Mouse (Mus musculus): ENCODE data around the gene Memo1. TPM values are rescaled to one million over a fixed set of nuclear protein-coding genes. Genes with fewer than 3 reads are reported as not detected.
"Not testable (repeated sequence)": the region's sequence is repeated elsewhere in the genome, so short reads cannot be mapped to it uniquely, and the experiment has no call there.

Gene Memo1
- 10 to 100 TPM; 71.4 to 76.6 TPM for total RNA-seq (2021)
- long read RNA-seq, experiment 1, transcript Memo1-210 (9 exons, 3,163 nt) = major isoform, 22 of 47 reads
- long read RNA-seq, experiment 1, partial matches to known transcripts = 5 of 47 reads
- long read RNA-seq, experiment 1, other reads (novel, unspliced or antisense) = 18 of 47 reads
- long read RNA-seq, experiment 2, transcript Memo1-210 (9 exons, 3,163 nt) = major isoform, 37 of 63 reads
- long read RNA-seq, experiment 2, partial matches to known transcripts = 5 of 63 reads
- long read RNA-seq, experiment 2, other reads (novel, unspliced or antisense) = 21 of 63 reads

DNA sequence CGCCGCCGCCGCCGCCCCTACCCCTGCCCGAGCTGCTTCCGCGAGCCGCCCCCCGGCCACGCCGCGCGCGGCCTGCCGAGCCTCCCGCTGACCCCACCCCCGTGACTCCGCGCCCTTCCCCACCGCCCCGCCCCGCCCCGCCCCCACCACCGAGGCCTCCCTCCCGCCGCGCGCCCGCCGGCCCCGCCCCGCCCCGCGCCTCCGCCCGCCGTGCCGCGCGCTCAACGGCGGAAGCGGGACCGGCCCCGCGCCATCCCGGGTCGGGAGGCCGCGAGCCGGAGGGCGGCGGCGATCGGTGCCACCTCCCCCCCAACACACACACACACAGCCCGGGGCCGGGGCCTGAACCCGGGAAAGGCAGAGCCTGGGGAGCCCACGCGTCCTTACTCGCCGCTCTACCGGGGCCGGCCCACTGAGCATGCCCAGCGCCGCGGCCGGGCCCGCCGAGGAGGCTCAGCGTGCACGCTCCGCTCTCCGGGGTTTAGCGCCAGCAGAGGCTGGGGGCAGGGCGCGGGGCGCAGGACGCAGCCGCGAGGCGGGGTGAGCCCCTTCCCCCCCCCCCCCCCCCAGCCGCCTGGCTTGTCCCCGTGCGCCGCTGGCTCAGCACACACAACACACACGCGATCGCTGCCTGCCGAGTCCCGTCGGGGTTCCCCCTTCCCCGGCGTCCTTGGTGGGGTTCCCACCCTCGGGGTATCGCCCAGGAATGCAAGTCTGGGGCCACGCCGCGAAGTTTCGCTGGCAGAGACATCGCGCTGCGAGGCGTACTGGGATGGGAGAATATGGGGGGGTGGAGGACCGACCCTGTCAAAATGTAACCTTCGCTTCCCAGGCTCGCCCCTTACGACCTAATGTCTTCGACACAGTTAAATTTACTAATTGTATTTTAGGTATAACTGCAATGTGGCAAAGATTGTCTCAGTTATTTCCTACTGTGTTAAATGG lies at the start of gene Memo1:
TSS of gene Memo1 (minus strand) at position 496 of the 945 bp plus-strand sequence.
- DNase-seq = peak; percentile 86

GRCm38 (mm10) chr17:74341151-74341550 lies 45.8 kb upstream of the Memo1 start:
- DNase-seq = no peak

DNA sequence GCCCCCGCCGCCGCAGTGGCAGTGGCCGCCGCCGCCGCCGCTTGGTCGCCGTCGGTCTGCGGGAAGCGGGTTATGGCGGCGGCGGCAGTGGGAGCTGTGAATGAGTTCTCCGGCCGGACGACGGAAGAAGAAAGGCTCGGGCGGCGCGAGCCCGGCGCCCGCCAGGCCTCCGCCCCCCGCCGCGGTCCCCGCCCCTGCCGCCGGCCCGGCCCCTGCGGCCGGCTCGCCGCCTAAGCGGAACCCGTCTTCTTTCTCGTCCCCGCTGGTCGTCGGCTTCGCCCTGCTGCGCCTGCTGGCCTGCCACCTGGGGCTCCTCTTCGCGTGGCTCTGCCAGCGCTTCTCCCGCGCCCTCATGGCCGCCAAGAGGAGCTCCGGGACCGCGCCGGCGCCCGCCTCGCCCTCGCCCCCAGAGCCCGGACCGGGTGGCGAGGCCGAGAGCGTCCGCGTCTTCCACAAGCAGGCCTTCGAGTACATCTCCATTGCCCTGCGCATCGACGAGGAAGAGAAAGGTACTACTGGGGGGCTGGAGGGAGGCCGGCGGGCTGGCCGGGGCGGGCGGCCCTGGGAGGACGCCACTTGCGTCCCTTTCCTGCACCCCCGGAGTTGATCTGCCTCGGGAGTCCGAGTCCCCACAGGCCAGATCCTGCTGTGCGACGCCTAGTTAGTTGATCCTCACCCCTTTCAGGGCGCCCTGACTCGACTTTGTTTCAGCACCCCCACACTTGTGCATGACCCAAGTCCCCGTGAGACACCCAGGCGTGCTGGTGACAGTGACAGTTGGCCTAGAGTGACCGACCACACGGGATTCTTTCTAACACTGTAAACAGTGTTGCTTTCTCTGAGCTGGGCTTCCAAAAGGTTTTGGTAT lies 43.9 kb upstream of the Memo1 start, which contains the start of gene Spast:
TSS of gene Spast (plus strand) at position 51 of the 868 bp plus-strand sequence.
- DNase-seq = peak; percentile 81

DNA sequence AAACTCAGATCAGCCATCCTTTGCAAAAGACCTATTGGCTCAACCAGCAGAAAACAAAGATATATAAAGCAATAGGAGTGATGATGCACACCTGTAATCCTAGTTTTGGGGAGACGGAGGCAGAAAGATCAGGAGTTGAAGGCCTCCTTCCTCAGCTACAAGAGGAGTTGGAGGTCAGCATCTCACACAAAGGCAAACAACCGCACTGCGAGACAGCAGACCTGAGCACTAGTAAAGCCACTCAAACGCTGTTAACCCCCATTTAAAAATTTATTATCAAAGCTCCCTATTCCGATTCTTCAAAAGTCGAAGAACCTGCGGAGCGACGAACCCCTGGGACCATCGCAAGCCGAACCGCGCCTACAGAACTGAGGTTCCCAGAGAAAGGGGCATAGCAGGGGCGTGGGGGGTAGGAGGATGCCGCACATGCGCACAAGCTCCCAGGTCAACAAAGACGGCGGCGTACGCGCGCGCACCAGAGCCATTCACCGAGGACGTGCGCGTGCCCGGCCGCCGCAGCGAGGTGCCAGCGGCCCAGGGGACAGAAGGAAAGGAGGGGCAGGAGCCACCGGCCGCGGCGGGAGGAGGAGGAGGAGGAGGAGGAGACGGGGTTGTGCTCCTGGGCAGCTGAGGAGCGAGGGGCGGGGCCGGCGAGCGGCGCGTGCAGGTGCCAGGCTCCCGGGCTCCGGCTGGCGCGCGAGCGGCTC lies 43.1 kb upstream of the Memo1 start:
- peak; percentile 94 for DNase-seq

GRCm38 (mm10) chr17:74331049-74331676 lies 35.8 kb upstream of the Memo1 start:
- DNase-seq = no peak

GRCm38 (mm10) chr17:74328146-74328545 lies 32.8 kb upstream of the Memo1 start:
- DNase-seq = peak; percentile 44

- not testable (repeated sequence) for DNase-seq
These were observed 31.9 kb upstream of the Memo1 start for GRCm38 (mm10) chr17:74327195-74327594.

GRCm38 (mm10) chr17:74323844-74324243 lies 28.5 kb upstream of the Memo1 start, which contains the start of gene Dpy30:
Dpy30 (minus strand) TSS chr17:74323944.
- no peak for DNase-seq

DNA sequence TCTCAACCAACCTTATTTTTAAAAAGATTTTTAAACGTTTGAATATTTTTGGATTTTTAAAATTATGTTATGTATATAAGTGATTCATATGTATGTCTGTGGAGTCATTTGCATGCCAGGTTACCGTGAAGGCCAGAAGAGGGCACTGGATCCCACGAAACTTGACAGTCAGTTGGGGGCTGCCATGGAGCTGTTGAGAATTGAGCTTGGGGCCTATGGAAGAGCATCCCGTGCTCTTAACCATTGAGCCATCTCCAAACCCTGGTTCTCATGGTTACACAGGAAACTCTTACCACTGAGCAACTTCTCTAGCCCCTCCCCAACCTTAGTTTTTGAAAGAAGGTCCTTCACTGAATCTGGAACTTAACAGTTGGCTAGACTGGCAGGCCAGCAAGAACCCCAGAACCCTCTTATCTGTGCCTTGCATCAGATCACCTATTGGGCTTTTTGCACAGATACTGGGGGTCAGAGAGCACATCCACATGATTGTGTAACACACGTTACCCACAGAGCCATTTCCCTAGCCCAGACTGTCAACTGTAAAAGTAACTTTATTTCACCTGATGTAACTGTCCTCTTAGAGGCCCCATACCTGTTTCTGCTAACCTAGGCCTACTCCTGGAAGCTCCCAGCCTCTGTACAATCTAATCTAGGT lies 27.2 kb upstream of the Memo1 start:
- no peak for DNase-seq

DNA sequence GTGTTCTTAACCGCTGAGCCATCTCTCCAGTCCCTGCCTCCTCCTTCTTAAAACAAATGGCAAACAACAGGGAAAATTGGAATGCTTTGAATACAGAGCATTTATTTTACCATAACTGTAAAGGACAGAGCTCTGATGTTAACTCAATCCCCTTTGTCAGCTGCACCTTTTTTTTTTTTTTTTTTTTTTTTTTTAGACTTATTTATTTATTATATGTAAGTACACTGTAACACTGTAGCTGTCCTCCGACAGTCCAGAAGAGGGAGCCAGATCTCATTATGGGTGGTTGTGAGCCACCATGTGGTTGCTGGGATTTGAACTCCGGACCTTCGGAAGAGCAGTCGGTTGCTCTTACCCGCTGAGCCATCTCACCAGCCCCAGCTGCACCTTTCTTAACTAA lies 23.4 kb upstream of the Memo1 start:
- DNase-seq = no peak

DNA sequence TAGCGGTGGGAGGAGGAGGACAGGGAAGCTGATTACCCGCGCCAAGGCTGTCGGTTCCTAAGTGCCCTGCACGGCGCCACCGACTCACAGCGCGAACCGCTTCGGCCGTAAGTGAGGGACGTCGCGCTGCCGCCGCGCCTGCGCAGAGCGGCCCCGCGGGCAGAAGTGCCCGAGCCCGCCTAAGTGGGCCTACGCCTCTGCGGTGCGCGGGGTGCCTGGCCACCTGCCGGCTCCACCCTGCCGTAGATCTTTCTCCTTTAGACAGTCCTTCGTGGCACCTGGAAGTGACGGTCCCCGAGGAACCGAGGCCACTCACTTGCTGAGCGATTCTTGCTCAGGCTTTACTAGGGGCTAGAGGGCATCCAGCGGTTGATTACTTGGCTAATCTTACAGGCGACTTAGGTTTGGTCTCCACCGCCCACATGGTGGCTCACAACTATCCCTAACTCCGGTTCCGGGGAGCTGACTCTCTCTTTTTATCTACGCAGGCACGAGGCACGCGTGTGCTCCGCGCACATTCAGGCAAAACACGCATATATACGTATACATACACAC lies 21.1 kb upstream of the Memo1 start:
- peak; percentile 86 for DNase-seq

GRCm38 (mm10) chr17:74315445-74316308 lies 20.4 kb upstream of the Memo1 start:
- no peak for DNase-seq

- DNase-seq = no peak
These were observed 10.7 kb upstream of the Memo1 start for GRCm38 (mm10) chr17:74306021-74306420.

DNA sequence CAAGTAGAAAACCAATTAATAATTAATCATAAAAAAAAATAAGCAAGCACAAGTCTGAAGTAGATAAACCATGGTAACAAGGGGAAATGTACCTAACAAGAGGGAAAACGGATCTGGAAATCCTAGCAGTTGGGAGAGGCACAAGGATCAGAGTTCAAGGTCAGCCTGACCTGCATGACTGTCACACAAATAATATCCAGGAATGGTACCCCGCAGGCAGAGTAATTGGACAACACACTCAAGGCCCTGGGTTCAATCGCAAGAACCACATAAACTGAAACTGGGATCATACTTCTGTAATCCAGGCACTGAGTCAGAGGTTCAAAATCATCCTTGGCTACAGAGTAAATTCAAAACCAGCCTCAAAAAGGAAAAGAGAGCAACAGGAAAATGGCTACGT lies 10.3 kb upstream of the Memo1 start:
- DNase-seq = no peak

GRCm38 (mm10) chr17:74304060-74304459 lies 8.7 kb upstream of the Memo1 start:
- no peak for DNase-seq

DNA sequence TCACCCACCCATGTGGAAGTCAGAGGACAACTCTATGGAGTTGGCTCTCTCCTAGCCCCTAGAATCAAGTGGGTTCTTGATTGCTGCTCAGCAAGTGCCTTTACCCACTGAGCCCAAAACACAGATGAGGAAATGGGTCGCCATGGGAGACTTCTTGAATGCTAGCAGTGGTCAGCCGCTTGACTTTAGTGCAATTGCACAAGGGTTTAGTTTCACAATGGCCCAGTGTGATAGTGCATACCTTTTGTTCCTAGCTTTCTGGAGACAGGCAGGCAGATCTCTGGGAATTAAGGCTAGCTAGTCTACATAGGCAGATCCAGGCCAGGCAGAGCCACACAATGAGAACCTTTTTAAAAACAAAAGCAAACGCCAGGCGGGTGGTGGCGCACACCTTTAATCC lies 4.8 kb upstream of the Memo1 start:
- DNase-seq = no peak

DNA sequence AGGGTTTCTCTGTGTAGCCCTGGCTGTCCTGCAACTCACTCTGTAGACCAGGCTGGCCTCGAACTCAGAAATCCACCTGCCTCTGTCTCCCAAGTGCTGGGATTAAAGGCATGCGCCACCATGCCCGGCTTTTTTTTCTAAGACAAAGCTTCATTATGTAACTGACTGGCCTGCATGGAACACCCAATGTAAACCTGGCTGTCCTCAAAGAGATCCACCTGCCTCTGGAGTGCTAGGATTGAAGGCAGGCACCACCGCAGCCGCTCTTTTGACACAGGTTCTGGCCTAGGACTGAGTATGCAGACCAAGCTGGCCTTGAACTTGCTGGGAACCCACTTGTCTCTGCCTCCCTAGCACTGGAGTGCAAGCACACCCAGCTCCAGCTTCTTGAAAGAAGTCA lies 1.7 kb upstream of the Memo1 start:
- DNase-seq = not testable (repeated sequence)

DNA sequence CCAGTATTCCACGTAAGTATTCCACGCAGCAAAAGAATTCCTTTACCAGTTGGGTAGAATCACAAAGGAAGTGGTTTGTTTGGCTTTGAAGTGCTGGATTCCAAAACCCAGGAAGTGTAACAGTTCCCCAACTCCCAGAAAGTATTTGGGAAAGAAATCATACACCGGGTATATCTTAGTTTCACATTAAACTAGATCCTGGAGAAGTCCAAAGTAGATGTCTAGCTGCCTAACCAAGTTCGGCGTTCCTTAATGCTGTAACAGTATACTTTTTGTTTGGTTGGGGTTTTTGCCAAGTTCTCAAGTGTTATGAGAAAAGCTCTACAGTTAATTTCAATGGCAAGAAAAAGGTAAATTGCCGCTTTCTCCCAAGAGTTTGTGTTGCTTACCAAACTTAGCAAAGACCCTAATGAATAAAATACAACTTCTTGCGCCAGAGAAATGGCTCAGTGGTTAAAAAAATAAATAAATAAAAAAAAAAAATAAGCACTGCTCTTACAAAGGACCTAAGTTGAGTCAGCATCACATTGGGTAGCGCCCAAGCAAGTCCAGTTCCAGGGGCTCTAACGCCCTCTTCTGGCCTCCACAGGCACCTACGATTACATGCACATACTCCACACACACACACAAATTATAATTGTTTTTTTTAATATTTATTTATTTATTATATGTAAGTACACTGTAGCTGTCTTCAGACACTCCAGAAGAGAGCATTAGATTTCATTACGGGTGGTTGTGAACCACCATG lies 929 bp upstream of the Memo1 start:
- peak; percentile 21 for DNase-seq
